Mouse (Mus musculus): Measurements from ENCODE around the gene Bloc1s3.

The Bloc1s3 gene

DNA sequence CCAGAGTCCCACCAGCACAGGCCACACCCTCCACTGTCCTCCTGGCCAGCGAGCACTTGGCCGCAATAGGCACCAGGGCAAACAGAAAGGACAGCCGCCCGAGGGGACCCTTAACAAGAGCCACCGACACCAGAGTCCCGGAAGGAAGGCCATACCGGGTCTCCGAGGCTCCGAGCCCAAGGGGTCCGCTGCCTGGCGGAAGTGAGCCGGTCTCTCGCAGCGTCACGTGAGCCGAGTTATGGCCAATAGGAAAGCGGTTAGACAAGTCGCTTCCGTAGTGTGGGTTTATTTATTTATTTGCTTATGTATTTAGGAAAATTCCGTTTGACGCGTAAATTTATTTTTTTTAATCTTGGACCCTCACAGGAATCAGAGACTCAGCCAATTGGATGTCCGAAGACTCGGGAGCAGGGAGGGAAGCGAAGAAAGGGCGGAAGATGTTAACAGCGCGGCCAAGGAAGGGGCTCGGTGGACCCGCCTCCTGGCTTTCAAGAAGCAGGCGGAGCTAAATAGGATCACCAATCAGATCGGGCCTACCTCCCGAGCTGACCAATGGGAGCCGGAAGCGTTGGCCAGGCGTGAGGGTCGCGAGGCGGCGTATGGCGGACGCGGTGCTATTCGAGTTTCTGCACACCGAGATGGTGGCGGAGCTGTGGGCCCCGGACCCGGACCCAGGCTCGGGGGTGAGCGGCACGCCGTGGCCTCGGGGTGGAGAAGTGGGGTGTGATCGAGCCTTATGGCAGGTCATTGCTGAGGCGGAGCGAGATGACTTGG lies at the start of gene Bloc1s3, which contains the start of gene Trappc6a:
Gene Bloc1s3 (minus strand): TSS at position 218 of the 774 bp plus-strand sequence.
Gene Trappc6a (plus strand): TSS at position 246 of the 774 bp plus-strand sequence.
- in situ Hi-C loops (cut with MboI), result no loop called here

DNA sequence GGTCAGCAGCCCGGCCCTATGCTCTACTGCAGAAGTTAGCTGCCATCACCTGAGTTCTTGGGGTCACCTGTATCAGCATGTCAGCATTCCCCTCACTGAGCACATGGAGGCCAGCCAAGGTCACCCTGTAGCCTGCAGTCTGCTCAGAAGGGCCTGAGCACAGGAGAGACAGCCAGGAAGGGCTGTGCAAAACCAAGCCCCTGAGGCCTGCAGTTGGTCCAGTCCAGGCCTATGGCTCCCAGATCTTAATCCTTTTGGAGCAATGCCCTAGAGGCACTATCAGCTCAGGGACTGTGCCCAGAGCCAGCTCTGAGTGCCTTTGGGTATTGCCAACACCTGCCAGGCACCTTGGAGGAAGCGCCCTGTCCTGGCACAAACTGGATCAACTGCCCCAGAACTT lies 48.9 kb upstream of the Bloc1s3 start:
- in situ Hi-C loops (cut with MboI), result no loop called here

DNA sequence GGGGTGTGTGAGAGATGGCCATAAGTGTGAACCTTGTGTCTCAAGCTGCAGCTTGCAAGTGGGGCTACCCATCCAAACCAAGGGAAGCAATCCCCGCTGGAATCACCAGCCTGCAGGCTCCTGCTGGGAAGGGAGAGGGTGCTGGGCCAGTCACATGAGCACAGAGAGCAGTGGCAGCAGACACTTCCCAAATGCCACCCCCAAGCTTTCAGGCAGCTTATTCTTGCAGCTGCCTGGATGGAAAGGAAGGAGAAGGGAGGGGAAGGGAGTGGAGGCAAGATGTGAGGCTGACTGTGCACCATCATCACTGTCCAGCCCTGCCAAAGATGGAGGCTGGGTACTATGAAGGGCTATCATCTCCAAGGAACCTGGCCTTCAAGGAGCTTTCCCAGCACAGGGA lies 46.0 kb upstream of the Bloc1s3 start:
- in situ Hi-C loops (cut with MboI), result no loop called here

DNA sequence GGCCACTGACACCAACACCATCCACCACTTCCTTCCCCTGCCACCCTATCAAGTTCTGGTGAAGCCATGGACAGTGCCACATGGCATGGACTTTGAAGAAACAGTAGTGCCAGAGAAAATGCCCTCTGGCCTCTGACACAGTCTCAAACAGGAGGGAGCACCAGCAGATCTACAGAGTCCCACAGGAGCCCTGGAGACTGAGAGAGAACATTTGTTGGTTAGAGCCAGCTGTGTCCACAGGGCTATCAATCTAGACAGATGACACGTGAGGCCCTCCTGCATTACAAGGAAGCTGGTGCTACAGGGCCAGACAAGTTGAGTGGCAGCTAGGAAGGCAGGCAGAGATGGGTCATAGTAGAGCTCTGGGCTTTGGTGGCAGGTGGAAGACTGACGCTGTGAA lies 44.3 kb upstream of the Bloc1s3 start:
- in situ Hi-C loops (cut with MboI), result no loop called here

DNA sequence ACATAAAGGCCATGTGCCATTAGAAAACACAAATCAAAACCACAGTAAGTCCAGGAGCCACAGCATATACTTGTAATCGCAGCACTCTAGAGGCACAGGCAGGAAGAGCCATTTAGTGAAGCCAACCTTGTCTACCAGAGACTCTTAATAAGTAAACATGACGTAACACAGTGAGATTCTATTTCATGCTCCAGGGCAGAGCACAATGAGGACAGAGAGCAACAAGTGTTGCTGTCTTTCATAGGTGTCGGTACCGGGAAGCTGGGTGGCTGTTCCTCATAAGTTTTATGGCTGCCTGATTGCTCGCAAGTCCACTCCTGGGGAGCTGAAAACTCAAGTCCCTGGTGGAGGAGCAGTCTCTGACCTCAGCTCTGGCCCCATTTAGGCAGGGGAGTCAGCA lies 43.5 kb upstream of the Bloc1s3 start:
- in situ Hi-C loops (cut with MboI), result no loop called here

DNA sequence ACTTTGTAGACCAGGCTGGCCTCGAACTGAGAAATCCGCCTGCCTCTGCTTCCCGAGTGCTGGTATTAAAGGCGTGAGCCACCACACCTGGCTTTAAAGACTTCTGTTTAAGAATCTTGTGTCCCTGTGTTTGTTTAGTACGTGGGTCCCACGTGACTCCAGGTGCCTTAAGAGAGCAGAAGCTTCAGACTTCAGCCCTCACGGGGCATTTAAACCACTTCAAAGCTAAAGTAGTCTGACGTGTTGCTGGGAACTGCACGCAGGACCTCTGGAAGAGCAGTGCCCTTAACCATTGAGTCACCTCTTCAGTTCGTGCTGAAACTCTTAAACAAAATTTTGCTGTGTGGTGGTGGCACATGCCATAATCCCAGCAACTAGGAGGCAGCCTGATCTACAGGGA lies 41.2 kb upstream of the Bloc1s3 start:
- in situ Hi-C loops (cut with MboI), result no loop called here

DNA sequence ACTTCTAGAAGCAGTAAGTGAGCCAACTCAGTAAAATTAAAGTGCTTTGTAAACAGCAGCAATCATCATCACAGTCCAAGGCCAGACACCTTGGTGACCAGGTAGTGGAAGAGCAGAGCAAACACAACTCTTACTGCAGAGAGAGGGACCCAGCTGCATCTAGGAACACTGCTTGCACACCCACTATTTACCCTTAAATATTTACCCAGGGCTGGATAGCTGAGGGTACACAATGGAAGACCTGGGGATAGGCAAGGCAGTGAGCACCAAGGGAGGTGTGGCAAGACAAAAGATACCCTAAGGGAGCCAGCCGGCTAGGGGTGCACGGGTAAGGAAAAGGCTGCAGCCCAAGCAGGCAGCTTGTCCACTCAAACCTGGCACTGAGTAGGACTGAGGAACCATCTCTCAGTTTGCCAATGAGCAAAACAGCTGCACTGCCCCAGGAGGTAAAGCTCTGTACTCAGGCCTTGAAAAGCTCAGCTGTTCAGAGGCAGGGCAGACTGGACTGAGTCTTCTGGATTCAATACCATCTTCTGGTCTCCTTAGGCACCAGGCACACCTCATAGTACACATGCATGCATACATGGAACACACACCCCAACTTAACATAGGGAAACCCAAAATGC lies 39.3 kb upstream of the Bloc1s3 start:
- in situ Hi-C loops (cut with MboI), result no loop called here

DNA sequence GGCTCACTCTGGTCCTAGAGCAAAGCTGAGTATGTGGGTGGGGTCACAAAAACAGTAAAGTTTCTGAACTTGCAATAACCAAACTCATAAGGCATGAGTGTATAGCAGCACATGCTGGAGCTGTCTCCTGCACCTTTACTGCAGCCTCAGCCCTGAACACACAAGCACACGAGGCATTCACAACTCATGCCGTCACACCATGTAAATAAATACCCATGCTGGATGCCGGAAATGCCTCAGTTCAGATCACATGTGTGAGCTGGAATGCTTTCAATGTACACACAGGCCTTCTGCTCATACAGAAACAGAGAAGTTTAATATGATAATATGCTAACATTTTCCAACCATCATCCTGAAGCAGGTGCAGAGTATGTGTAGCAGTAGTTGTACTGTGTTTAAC lies 37.8 kb upstream of the Bloc1s3 start:
- in situ Hi-C loops (cut with MboI), result no loop called here

DNA sequence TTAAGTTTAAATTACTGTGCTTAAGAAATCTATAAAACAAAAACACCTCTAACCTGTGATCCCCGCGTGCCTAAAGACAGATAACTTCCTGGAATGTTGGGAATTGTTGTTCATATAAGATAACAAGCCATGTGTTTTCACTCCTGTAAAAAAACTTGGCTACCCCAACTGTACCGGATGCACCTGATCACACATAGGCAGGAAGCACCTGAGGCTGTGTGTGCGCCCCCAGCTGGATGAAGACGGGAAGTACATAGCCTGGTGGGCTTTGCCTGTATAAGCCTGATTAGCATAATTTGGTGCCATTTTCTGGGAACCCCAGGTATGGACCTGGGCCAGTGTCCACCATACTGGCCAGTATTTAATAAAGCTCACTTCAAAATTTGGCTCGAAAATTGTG lies 35.4 kb upstream of the Bloc1s3 start:
- in situ Hi-C loops (cut with MboI), result no loop called here

DNA sequence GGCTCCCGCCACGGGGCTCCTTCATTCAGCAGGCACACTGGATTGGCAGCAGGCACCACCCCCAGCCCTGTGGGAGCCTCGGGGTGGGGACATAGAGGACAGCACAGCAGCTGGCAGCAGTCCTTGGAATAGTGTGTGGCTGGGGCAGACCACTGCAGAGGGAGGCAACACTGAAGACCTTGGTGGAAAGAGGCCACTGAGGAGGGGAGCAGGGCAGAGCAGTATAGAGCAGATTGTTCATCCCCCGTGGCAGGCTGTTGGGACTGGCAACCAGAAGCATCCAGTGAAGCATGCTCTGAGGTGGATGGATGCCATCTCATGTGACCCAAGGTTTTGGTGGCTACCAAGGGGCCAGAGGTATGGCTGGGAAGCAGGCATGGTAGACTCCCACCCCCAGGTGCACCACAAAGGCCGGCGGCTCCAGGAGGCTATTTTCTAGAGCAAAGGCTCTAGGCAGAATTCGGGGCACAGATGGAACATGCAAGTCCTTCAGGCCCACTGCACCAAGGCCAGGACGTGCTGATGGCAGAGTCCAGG lies 34.1 kb upstream of the Bloc1s3 start:
- in situ Hi-C loops (cut with MboI), result no loop called here

DNA sequence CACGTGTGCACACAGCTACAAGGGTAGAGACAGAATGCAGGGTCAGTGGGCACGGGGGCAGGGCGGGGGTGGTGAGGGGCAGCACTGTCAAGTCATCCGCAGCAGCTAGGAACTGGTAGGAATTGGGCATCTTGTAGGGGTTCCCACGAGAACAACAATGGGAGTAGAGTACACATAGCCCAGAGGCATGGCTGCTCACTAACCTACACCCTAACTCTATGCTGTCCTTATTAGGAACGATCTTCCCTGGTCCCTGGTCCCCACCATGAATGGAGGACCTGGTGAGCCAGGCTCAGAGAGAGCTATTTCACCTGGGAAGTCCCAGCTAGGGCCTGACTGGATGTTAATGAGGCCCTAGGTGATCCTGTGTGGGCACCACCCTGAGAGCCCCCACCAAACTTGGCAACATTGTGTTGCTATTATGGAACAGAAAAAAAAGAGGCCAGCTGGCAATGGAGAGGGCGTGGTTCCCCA lies 33.6 kb upstream of the Bloc1s3 start:
- in situ Hi-C loops (cut with MboI), result no loop called here

DNA sequence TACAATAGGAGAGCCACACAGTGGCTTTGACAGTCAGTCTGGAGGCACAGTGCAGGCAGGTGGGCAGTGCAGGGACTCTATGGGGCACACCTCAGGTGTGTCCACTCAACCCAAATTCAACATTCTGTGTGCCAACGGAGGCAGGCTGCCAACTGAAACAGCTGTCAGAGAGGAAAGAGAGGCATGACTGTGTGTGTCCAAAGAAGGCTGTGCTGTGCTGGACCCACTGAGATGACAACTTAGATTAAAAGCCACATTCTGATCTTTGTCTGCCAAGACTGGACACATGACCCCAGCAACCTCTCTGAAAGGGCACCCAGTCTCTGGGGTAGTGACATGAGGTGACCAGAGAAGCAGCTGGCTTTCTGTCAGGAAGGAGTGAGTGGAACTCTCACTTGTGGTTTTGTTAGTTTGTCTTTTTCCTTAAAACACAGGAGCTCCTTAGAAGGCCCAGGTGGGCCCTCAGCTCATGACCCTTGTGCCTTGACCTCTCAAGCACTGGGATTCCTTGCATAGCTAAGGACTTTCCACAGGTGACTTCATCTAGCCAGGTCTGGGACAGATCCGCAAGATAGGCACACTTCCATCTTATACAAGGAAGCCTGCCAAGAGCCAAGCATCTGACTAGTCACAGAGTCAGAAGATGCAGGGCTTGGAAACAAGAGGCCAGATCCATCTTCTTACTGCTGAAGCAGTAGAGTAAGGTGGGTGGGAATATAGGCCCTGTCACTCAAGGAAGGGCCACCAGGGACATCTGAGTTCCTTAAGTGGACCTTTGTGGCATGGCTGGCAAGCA lies 32.8 kb upstream of the Bloc1s3 start:
- in situ Hi-C loops (cut with MboI), result no loop called here

DNA sequence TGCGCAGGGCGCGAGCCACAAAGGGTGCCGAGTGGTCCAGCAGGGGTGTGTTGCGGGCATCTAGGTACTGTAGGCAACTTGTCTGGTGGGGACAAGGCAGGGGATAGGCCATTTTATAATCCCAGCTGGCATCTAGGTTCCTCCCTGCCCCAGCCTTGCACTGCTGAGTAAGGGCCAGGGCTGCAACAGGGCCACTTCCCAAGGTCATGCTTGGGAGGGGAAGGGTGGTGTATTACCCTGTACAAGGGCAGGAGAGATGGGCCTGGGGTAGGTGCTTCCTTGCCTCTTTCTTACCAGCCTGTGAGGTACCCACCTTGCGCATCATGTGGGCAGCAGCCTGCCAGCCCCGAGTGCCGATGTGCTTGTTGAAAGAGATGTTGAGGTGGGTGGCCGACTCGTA lies 26.5 kb upstream of the Bloc1s3 start:
- in situ Hi-C loops (cut with MboI), result no loop called here

DNA sequence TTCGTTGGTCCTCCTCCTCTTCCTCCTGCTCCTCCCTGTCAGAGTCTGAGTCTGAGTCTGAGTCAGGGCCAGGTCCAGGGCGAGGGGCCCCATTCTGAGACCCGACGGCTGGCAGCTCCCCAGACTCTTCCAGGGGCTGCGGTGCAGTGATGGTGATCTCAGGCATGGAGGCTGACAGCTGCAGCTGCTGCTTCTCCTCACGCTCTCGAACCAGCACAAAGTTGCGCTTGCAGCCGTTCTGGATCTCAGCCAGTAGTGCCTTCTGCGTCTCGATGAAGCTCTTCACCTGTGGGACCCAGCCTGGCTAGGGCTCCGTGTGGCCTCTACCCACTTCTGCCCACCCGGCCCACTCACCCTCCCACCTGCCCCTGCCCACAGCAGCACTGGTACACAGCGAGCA lies 24.1 kb upstream of the Bloc1s3 start:
- in situ Hi-C loops (cut with MboI), result no loop called here

DNA sequence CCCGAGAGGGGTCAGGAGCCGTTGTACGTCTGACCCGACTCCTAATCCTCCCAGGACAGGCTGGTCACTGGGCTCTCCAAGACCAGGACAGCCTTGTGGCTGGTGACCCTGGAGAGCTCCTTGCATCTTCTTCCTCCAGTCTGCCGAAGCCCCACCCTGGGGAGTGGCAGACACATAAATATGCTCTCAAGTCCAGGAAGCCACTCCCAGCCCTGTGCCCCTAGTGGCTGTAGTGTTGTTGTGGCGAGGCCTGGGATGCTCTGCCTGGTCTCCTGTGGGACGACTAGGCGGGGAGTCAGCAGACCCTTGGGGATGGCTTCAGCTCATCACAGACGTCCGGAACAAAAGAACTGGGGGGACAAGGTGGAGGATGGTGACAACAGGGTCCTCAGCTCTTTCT lies 22.9 kb upstream of the Bloc1s3 start:
- in situ Hi-C loops (cut with MboI), result no loop called here

DNA sequence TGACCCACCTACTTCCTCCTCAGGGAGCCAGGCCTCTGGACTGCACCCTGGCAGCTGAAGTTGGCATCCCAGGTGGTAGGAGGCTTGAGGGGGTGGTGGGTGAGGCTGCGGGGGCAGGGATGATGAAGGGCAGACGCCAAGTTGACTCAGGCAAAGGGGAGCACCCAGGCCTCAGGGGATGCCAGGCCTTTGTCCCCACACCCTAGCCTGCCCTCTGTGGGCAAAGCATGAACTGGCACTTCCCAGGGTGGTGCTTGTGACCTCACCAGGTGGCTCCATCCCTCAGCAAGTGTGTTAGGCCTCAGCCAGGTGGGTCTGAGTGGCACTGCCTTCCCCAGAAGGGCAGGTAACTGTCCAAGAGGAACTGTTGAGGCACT lies 16.9 kb upstream of the Bloc1s3 start:
- in situ Hi-C loops (cut with MboI), result no loop called here

DNA sequence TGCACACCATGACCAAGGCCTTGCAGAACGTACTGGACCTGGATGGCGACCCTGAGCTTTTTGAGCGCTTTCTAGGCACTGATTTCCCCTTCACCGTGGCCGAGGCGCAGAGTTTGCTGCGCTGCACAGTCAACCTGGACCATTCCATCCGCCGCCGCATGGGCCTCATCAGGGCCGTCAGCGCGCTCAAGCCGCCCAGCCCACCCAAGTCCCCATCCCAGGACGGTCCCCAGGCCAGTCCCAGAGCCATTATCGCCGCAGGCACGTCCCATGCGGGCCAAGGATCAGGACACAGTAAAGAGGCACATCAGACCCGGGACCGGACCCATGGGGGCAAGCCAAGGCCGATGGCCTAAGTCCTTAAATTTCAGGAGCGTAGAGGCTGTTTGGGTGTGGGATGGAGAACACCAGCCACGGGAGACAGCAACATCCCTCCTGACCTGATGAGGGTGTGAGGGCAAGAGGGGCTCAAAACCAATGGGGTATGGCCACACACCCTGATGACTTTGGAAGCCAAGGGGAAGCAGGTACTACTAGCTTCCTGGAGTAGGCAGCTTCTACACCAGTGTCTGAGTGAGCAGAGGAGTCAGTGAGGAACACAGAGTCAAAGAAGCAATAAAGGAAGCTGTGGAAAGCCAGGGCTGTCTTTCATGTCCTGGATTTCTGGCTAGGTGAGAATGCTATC lies 16.4 kb upstream of the Bloc1s3 start:
- in situ Hi-C loops (cut with MboI), result no loop called here

DNA sequence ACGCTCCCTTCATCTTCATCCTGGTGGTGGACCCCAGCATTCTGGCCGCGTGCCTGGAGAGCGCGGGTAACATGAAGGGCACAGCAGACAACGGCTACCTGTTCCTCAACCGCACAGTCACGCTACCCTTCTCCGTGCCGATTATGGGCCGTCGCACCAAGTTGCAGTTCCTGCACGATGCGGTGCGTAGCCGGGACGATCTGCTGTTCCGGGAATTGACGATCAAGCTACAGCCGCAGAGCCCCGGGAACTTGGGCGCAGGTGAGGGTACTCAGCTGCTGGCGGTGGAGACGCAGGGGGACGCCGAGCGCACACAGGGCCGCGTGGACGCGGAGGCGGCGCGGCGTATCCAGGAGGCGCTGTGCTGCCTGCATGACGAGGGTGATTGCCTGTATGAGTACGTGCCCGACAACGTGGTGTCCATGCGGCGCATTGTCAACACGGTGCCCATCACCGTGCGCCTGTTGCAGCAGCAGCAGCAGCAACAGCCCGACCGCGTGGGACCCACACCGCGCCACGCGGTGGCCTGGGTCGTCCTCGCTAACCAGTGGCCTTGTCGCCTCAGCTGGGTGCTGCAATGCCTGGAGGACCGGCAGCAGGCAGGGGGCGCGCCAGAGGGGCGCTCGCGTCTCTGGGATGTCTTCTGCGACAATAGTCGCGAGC lies 15.7 kb upstream of the Bloc1s3 start:
- in situ Hi-C loops (cut with MboI), result no loop called here

DNA sequence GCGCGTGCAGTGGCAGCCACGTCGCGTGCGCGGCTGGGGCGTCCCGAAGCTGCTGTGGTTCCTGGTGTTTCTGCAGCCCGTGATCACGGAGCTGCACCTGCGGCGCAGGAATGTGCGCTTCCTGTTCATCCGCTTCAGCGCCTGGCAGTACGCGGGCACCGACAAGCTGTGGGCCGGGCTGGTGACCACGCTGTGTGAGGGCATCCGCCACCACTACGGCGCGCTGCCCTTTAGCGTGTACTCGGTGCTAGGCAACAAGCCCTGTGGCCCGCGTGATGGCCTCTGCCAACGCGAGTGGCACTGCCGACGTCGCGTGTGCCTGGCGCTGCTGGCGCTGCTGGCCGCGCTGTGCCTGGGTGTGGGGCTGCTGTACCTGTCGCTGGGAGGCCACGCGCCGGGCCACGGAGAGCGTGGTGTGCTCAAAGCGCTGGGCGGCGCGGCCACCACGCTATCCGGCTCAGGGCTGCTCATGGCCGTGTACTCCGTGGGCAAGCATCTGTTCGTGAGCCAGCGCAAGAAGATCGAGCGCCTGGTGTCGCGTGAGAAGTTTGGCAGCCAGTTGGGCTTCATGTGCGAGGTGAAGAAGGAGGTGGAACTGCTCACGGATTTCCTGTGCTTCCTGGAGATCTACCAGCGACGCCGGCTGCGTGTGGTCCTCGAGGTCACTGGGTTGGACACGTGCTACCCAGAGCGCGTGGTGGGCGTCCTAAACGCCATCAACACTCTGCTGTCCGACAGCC lies 15.0 kb upstream of the Bloc1s3 start:
- in situ Hi-C loops (cut with MboI), result no loop called here

DNA sequence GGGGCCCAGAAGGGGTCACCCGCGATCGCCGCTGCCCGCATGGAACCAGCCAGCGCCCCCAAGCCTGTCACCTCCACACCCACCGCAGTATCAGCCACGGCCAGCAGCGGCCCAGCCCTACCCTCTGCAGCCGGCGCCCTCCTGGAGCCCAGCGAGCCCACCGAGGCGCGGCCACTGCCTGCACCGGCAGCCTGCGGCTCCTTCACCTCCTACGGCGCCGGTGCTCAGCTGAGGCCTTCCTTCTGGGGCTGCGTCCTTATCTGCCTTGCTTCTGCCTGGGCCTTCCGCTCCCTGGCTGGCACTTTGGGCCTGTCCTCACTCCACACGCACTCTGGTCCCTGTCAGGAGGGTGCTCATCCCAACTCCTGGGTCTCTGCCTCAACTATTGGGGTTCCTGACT lies 11.9 kb upstream of the Bloc1s3 start:
- in situ Hi-C loops (cut with MboI), result no loop called here
